Mouse (Mus musculus): ENCODE results near the gene Proz.

DNA sequence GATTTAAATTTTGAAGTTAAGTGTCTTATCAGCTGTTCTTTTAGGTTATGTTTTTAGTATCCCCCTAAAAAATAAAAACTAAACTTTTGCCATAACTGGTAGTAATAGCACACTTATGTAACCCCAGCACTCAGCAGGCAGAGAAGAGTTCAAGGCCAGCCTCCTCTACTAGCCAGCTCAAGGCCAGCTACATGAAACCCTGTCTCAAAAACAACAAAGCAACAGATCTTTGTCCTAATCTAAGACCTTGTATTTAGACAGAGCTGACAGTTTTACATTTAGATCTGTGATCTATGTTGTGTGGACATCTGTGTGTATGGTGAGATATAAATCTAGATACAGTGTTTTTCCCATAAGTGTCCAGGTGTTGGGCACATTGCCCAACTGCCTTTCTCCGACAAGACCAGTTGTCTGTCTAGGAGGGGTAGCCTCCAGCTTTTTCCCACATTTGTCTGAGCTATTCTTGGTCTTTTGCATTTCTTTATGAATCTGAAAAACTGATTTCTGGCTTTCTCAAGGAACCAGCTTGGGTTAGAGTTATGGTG lies 48.8 kb downstream of the Proz start:
- no peak for TF ChIP-seq ZC3H11A (IDR thresholded peaks at IDR 0.05; ENCODE audit: borderline replicate concordance, low read depth, low read length)
- no peak for TF ChIP-seq HCFC1 (IDR thresholded peaks at IDR 0.05; ENCODE audit: borderline replicate concordance, insufficient read depth, low read length)
- TF ChIP-seq CHD2 (IDR thresholded peaks at IDR 0.05; ENCODE audit: low read depth, low read length): no peak
- no peak for TF ChIP-seq ZNF384 (IDR thresholded peaks at IDR 0.05; ENCODE audit: low read depth, low read length)
- TF ChIP-seq MAFK (IDR thresholded peaks at IDR 0.05; ENCODE audit: insufficient read depth, low read depth, low read length): no peak
